ENCODE assay signal across 24 mouse cellular contexts in genomic region chr5:35120024-35120423, GRCm38 (mm10). TPM values are rescaled to one million over a fixed set of nuclear protein-coding genes. Genes with fewer than 3 reads are reported as not detected.
DNase-seq lines count a peak whose midpoint lies in the region; ATAC-seq and TF ChIP-seq lines count a peak whose summit lies in the region.
"Had no signal": no experiment of that assay in that cellular context is flagged by ENCODE, and none has a peak within 500 bp of the region (broad histone marks: within the 10 kb centered on the region; RNA-seq: fewer than 3 reads in every experiment).

No protein-coding gene starts in this region.

- ATAC-seq in hindbrain, embryonic 16.5 days: 0 out of 2 replicates have a peak, but pooled peaks have one; percentile 27
- ATAC-seq in hindbrain, embryonic 13.5 days (ENCODE audit: low FRiP score): no peak
- ATAC-seq in midbrain, postnatal 0 days (ENCODE audit: low FRiP score): no peak
- ATAC-seq in midbrain, embryonic 13.5 days: no peak
- ATAC-seq in kidney, embryonic 14.5 days (ENCODE audit: low FRiP score, low TSS enrichment): no peak
- ATAC-seq: intestine, embryonic 16.5 days had no signal

- H3K27me3 ChIP-seq in hindbrain, embryonic 16.5 days (replicated peaks; ENCODE audit: control insufficient read depth, insufficient read depth, low read length): no peaks in the 10 kb centered on the region
- H3K27me3 ChIP-seq in hindbrain, embryonic 13.5 days: 0 out of 2 replicates have a peak, but pooled peaks cover 3% of the 10 kb centered on the region
- H3K27me3 ChIP-seq in midbrain, postnatal 0 days (ENCODE audit: insufficient read depth, low read length): no peaks in the 10 kb centered on the region
- H3K27me3 ChIP-seq in midbrain, embryonic 13.5 days: no peaks in the 10 kb centered on the region
- no peaks in the 10 kb centered on the region for H3K27me3 ChIP-seq in cerebellum, adult 2 months (ENCODE audit: control insufficient read depth, insufficient read depth, low read length)
- no peaks in the 10 kb centered on the region for H3K27me3 ChIP-seq in kidney, embryonic 14.5 days (ENCODE audit: control insufficient read depth, insufficient read depth, low read length)
- H3K27me3 ChIP-seq: heart, embryonic 12.5 days; hindbrain, embryonic 12.5 days; limb, embryonic 12.5 days; midbrain, embryonic 12.5 days; neural tube, embryonic 15.5 days had no signal

- H3K9me3 ChIP-seq in hindbrain, embryonic 16.5 days (ENCODE audit: control insufficient read depth, low read length): no peaks in the 10 kb centered on the region
- no peaks in the 10 kb centered on the region for H3K9me3 ChIP-seq in hindbrain, embryonic 13.5 days
- no peaks in the 10 kb centered on the region for H3K9me3 ChIP-seq in midbrain, postnatal 0 days (ENCODE audit: low read length)
- H3K9me3 ChIP-seq in midbrain, embryonic 13.5 days: no peaks in the 10 kb centered on the region
- H3K9me3 ChIP-seq in kidney, embryonic 14.5 days (ENCODE audit: control insufficient read depth, low read length): no peaks in the 10 kb centered on the region
- H3K9me3 ChIP-seq: heart, embryonic 12.5 days; hindbrain, embryonic 12.5 days; kidney, embryonic 15.5 days; limb, embryonic 12.5 days; liver, embryonic 13.5 days; midbrain, embryonic 12.5 days; neural tube, embryonic 15.5 days had no signal

- no peak overlapping the region for H3K27ac ChIP-seq in hindbrain, embryonic 16.5 days (ENCODE audit: low read depth, low read length)
- H3K27ac ChIP-seq in hindbrain, embryonic 13.5 days: no peak overlapping the region
- no peak overlapping the region for H3K27ac ChIP-seq in midbrain, postnatal 0 days (ENCODE audit: low read depth, low read length)
- no peak overlapping the region for H3K27ac ChIP-seq in midbrain, embryonic 13.5 days
- peak overlapping the region; percentile 39 for H3K27ac ChIP-seq in cerebellum, adult 2 months (ENCODE audit: insufficient read depth, low read length)
- H3K27ac ChIP-seq in kidney, embryonic 14.5 days (ENCODE audit: low read depth, low read length): no peak overlapping the region
- H3K27ac ChIP-seq: hindbrain, embryonic 12.5 days; kidney, embryonic 15.5 days; limb, embryonic 12.5 days; liver, embryonic 13.5 days; macrophage; midbrain, embryonic 12.5 days; neural tube, embryonic 15.5 days had no signal

- WGBS in hindbrain, embryonic 16.5 days: 87% methylated on average over 8 of the region's 8 CpGs
- 89% methylated on average over 8 of the region's 8 CpGs for WGBS in hindbrain, embryonic 13.5 days
- 88% methylated on average over 8 of the region's 8 CpGs for WGBS in midbrain, postnatal 0 days
- WGBS in midbrain, embryonic 13.5 days: 84% methylated on average over 8 of the region's 8 CpGs
- 10% methylated on average over 8 of the region's 8 CpGs for WGBS in cerebellum, adult 2 months
- WGBS in kidney, embryonic 14.5 days: 30% methylated on average over 8 of the region's 8 CpGs

- no peak for TF ChIP-seq POLR2A in cerebellum, adult 2 months (IDR thresholded peaks at IDR 0.05; ENCODE audit: borderline replicate concordance, insufficient read depth, low read length)

- no peak for TF ChIP-seq CTCF in midbrain, postnatal 0 days (IDR thresholded peaks at IDR 0.05)
- no peak for TF ChIP-seq CTCF in cerebellum, adult 2 months (IDR thresholded peaks at IDR 0.05; ENCODE audit: borderline replicate concordance, insufficient read depth, low read depth, low read length)

- peaks cover 2% of the 10 kb centered on the region for H3K4me1 ChIP-seq in hindbrain, embryonic 16.5 days (ENCODE audit: control insufficient read depth, insufficient read depth, low read depth, low read length)
- H3K4me1 ChIP-seq in hindbrain, embryonic 13.5 days (replicated peaks): no peaks in the 10 kb centered on the region
- H3K4me1 ChIP-seq in midbrain, postnatal 0 days (ENCODE audit: insufficient read depth, low read length): no peaks in the 10 kb centered on the region
- H3K4me1 ChIP-seq in midbrain, embryonic 13.5 days (replicated peaks): no peaks in the 10 kb centered on the region
- H3K4me1 ChIP-seq in cerebellum, adult 2 months (ENCODE audit: control insufficient read depth, insufficient read depth, low read length): peaks cover 32% of the 10 kb centered on the region
- H3K4me1 ChIP-seq in kidney, embryonic 14.5 days (ENCODE audit: control insufficient read depth, insufficient read depth, low read length): no peaks in the 10 kb centered on the region
- H3K4me1 ChIP-seq: hindbrain, embryonic 12.5 days; kidney, embryonic 15.5 days; limb, embryonic 12.5 days; midbrain, embryonic 12.5 days had no signal

- peak; percentile 55 for DNase-seq in midbrain, postnatal 0 days (ENCODE audit: low spot score)
- DNase-seq in cerebellum, adult 2 months: peak; percentile 83 to 91
- DNase-seq in cerebellum, postnatal 25 days: peak; percentile 81 to 82
- no peak for DNase-seq in spleen, postnatal 10 days (ENCODE audit: low spot score in 2 of 2)
- DNase-seq: heart, adult 11 months; heart, postnatal 14 days; kidney, postnatal 4 days; liver, embryonic 13.5 days; lung, embryonic 14.5 days; right cerebral cortex, postnatal 14 days; thymus, adult 2 months had no signal

- H3K9ac ChIP-seq in hindbrain, embryonic 16.5 days (ENCODE audit: low read depth, low read length): no peak overlapping the region
- no peak overlapping the region for H3K9ac ChIP-seq in hindbrain, embryonic 13.5 days
- H3K9ac ChIP-seq in midbrain, postnatal 0 days (replicated peaks; ENCODE audit: low read length, poor library complexity, severe bottlenecking): no peak overlapping the region
- no peak overlapping the region for H3K9ac ChIP-seq in midbrain, embryonic 13.5 days (replicated peaks)
- no peak overlapping the region for H3K9ac ChIP-seq in kidney, embryonic 14.5 days (ENCODE audit: low read depth, low read length)
- H3K9ac ChIP-seq: heart, embryonic 12.5 days; hindbrain, embryonic 12.5 days; kidney, embryonic 15.5 days; limb, embryonic 12.5 days; liver, embryonic 13.5 days; lung, embryonic 14.5 days; midbrain, embryonic 12.5 days; neural tube, embryonic 15.5 days had no signal

- no peak overlapping the region for H3K4me3 ChIP-seq in hindbrain, embryonic 16.5 days (ENCODE audit: low read length)
- no peak overlapping the region for H3K4me3 ChIP-seq in hindbrain, embryonic 13.5 days
- no peak overlapping the region for H3K4me3 ChIP-seq in midbrain, postnatal 0 days (ENCODE audit: low read depth, low read length)
- no peak overlapping the region for H3K4me3 ChIP-seq in midbrain, embryonic 13.5 days (replicated peaks)
- H3K4me3 ChIP-seq in cerebellum, adult 2 months (replicated peaks; ENCODE audit: insufficient read depth, low read depth, low read length): no peak overlapping the region
- H3K4me3 ChIP-seq in kidney, embryonic 14.5 days (ENCODE audit: low read length): no peak overlapping the region
- H3K4me3 ChIP-seq: heart, embryonic 12.5 days; hindbrain, embryonic 12.5 days; kidney, embryonic 15.5 days; limb, embryonic 12.5 days; liver, embryonic 13.5 days; midbrain, embryonic 12.5 days; myocyte; neural tube, embryonic 15.5 days had no signal

- no peak overlapping the region for H3K4me2 ChIP-seq in hindbrain, embryonic 16.5 days (ENCODE audit: low read length)
- no peak overlapping the region for H3K4me2 ChIP-seq in hindbrain, embryonic 13.5 days
- H3K4me2 ChIP-seq in midbrain, postnatal 0 days (ENCODE audit: low read depth, low read length, poor library complexity, severe bottlenecking): no peak overlapping the region
- no peak overlapping the region for H3K4me2 ChIP-seq in midbrain, embryonic 13.5 days (replicated peaks)
- H3K4me2 ChIP-seq in kidney, embryonic 14.5 days (replicated peaks; ENCODE audit: low read depth, low read length): no peak overlapping the region
- H3K4me2 ChIP-seq: heart, embryonic 12.5 days; hindbrain, embryonic 12.5 days; kidney, embryonic 15.5 days; limb, embryonic 12.5 days; liver, embryonic 13.5 days; lung, embryonic 14.5 days; midbrain, embryonic 12.5 days; neural tube, embryonic 15.5 days had no signal

- H3K36me3 ChIP-seq in hindbrain, embryonic 16.5 days (ENCODE audit: control insufficient read depth, insufficient read depth, low read length): no peaks in the 10 kb centered on the region
- no peaks in the 10 kb centered on the region for H3K36me3 ChIP-seq in hindbrain, embryonic 13.5 days
- no peaks in the 10 kb centered on the region for H3K36me3 ChIP-seq in midbrain, postnatal 0 days (ENCODE audit: insufficient read depth, low read length)
- H3K36me3 ChIP-seq in midbrain, embryonic 13.5 days: no peaks in the 10 kb centered on the region
- no peaks in the 10 kb centered on the region for H3K36me3 ChIP-seq in kidney, embryonic 14.5 days (ENCODE audit: control insufficient read depth, insufficient read depth, low read length)
- H3K36me3 ChIP-seq: heart, embryonic 12.5 days; hindbrain, embryonic 12.5 days; kidney, embryonic 15.5 days; limb, embryonic 12.5 days; liver, embryonic 13.5 days; midbrain, embryonic 12.5 days; neural tube, embryonic 15.5 days had no signal

RNA-seq across cellular contexts. Expression of gene Lrpap1, which starts 14.5 kb away (rescaled TPM):
- polyA plus RNA-seq in hindbrain, embryonic 16.5 days (2015; fragmentation: Nextera tagmentation; extraction: Ambion mirVana): 153 and 186 TPM in 2 replicates
- polyA plus RNA-seq in hindbrain, embryonic 13.5 days (2015; fragmentation: Nextera tagmentation; extraction: Ambion mirVana): 120 and 126 TPM in 2 replicates
- total RNA-seq in midbrain, postnatal 0 days (2014; rRNA removed): 78.9 and 89.1 TPM in 2 replicates
- polyA plus RNA-seq in midbrain, postnatal 0 days (2015; fragmentation: Nextera tagmentation; extraction: Ambion mirVana): 177 and 189 TPM in 2 replicates
- 108 and 114 TPM in 2 replicates for polyA plus RNA-seq in midbrain, embryonic 13.5 days (2015; fragmentation: Nextera tagmentation; extraction: Ambion mirVana)
- 112 and 124 TPM in 2 replicates for polyA plus RNA-seq in cerebellum, adult 2 months (2012; rRNA removed)
- polyA plus RNA-seq in kidney, embryonic 14.5 days (2014; fragmentation: Nextera tagmentation; extraction: Ambion mirVana): 134 and 160 TPM in 2 replicates

Comparison
In these comparisons a context has a peak if more than half of its experiments do, and no peak if none do; other contexts are left out.
1. DNase-seq: peak in midbrain, postnatal 0 days (single experiment), cerebellum, adult 2 months (2 of 2) and cerebellum, postnatal 25 days (2 of 2); none in spleen, postnatal 10 days (0 of 2).